Mouse (Mus musculus): Measurements from ENCODE around the gene Asb18. TPM values are rescaled to one million over a fixed set of nuclear protein-coding genes. Genes with fewer than 3 reads are reported as not detected.

Asb18 gene
- polyA plus RNA-seq, 1 experiment = not detected

DNA sequence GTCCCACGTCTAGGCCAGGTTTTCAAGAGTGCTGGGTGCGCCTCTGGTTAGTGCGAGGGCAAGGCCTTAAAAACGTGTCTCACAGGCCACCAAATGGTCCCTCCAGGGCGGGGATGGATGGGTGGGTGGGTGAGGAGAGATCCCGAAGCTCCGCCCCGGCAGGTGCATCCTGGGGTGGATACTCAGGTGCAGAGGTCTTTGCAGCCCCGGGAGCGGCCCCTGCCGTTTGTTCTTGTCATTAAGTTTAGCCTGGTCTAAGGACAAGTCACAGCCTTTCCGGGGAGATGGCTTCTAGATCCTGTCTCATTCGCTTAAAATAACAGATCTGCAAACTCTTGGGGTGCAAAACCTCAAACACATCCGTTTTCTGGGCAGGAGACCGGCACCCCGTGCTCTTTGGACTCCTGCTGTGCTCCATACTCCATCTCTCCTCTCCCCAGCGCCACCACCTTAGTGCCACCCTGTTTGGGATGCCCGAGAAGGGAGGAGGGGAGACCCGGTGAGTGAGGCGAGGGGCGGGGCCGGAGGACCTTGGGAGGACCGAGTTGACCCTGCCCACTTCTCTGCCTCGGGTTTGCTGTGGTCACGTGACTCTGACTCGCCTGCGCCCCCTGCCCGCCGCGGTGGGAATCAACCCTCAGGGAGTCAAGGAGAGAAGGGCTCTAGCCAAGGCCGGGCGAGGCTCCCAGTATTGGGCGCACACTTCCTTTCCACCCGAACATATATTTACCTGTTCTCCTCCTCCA, 74.3 kb downstream of the Asb18 start:
- 5% methylated on average over 34 of the region's 34 CpGs for WGBS
- peaks cover 61% of the 10 kb centered on the region for H3K27me3 ChIP-seq (ENCODE audit: control insufficient read depth, insufficient read depth, low read length)
- no peak overlapping the region for H3K27ac ChIP-seq (ENCODE audit: insufficient read depth, low read depth, low read length)
- TF ChIP-seq CTCF (IDR thresholded peaks at IDR 0.05; ENCODE audit: extremely low read depth, insufficient read length, insufficient replicate concordance, low read depth, low read length) (peak; percentile 44; the same call in 1 of the 2 replicates), POLR2A (IDR thresholded peaks at IDR 0.05; ENCODE audit: low read depth, low read length) (no peak)
- peaks cover 3% of the 10 kb centered on the region for H3K4me1 ChIP-seq (ENCODE audit: control insufficient read depth, insufficient read depth, insufficient read length, low read length)
- peak overlapping the region; percentile 28 for H3K4me3 ChIP-seq (ENCODE audit: low read depth, low read length)
- no peaks in the 10 kb centered on the region for H3K36me3 ChIP-seq (ENCODE audit: control insufficient read depth, insufficient read depth, low read length)

DNA sequence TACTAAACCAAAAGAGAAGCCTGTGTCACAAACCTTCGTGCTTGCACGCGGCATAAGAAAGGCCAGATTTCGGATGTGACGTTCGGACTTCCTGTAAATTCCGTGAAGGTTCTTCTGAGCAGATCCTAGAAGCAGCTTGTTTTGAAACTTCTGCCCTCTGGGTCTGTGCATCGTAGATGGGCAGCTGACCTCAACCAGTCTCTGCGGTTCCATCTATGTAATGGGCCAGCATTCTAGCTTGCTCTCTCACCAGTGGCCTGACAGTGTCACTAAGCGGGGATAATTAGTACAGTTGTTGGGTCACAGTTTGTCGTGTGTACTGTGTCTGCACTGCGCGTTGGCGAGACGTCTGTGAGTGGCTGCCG, 74.9 kb downstream of the Asb18 start:
- H3K4me1 ChIP-seq (ENCODE audit: control insufficient read depth, insufficient read depth, insufficient read length, low read length) = peaks cover 3% of the 10 kb centered on the region
- peaks cover 65% of the 10 kb centered on the region for H3K27me3 ChIP-seq (ENCODE audit: control insufficient read depth, insufficient read depth, low read length)
- no peak for TF ChIP-seq POLR2A (IDR thresholded peaks at IDR 0.05; ENCODE audit: low read depth, low read length)
- TF ChIP-seq CTCF (IDR thresholded peaks at IDR 0.05; ENCODE audit: extremely low read depth, insufficient read length, insufficient replicate concordance, low read depth, low read length) = no peak
- 38% methylated on average over 16 of the region's 16 CpGs for WGBS
- no peak overlapping the region for H3K4me3 ChIP-seq (ENCODE audit: low read depth, low read length)
- no peaks in the 10 kb centered on the region for H3K36me3 ChIP-seq (ENCODE audit: control insufficient read depth, insufficient read depth, low read length)
- no peak overlapping the region for H3K27ac ChIP-seq (ENCODE audit: insufficient read depth, low read depth, low read length)

DNA sequence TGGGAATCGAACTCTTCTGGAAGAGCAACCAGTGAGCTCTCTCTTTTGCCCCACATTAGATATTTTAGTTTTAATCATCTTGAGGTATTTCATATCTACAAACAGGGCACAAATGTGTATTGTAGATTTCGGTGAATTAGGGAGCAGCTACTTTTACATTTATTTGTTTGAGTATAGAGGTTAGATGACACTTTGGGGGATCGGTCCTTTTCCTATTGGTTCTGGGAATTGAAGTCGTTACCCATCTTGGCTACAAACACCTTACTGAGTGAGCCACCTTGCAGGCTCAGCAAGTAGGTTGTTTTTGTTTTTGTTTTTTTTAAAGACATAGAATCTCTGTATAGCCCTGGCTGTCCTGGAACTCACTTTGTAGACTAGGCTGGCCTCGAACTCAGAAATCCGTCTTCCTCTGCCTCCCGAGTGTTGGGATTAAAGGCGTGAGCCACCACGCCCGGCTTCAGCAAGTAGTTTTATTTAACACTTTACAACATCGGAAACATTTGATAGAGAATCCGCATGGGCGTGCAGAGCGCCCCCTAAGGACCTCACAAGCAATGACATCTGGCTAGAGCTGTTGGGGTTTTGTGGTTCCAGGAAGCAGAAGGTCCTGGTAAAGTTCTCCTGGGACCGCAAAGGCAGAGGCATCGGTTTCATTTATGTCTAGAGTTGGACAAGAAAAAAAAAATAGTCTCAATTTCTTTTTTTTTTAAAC, 75.4 kb downstream of the Asb18 start:
- Histone ChIP-seq H3K27ac (ENCODE audit: insufficient read depth, low read depth, low read length) (no peak overlapping the region), H3K36me3 (ENCODE audit: control insufficient read depth, insufficient read depth, low read length) (no peaks in the 10 kb centered on the region), H3K27me3 (ENCODE audit: control insufficient read depth, insufficient read depth, low read length) (peaks cover 69% of the 10 kb centered on the region), H3K4me3 (ENCODE audit: low read depth, low read length) (no peak overlapping the region), H3K4me1 (ENCODE audit: control insufficient read depth, insufficient read depth, insufficient read length, low read length) (peaks cover 3% of the 10 kb centered on the region)
- WGBS = 29% methylated on average over 16 of the region's 16 CpGs
- TF ChIP-seq POLR2A (IDR thresholded peaks at IDR 0.05; ENCODE audit: low read depth, low read length) (no peak), CTCF (IDR thresholded peaks at IDR 0.05; ENCODE audit: extremely low read depth, insufficient read length, insufficient replicate concordance, low read depth, low read length) (peak; percentile 35; the same call in 1 of the 2 replicates)

DNA sequence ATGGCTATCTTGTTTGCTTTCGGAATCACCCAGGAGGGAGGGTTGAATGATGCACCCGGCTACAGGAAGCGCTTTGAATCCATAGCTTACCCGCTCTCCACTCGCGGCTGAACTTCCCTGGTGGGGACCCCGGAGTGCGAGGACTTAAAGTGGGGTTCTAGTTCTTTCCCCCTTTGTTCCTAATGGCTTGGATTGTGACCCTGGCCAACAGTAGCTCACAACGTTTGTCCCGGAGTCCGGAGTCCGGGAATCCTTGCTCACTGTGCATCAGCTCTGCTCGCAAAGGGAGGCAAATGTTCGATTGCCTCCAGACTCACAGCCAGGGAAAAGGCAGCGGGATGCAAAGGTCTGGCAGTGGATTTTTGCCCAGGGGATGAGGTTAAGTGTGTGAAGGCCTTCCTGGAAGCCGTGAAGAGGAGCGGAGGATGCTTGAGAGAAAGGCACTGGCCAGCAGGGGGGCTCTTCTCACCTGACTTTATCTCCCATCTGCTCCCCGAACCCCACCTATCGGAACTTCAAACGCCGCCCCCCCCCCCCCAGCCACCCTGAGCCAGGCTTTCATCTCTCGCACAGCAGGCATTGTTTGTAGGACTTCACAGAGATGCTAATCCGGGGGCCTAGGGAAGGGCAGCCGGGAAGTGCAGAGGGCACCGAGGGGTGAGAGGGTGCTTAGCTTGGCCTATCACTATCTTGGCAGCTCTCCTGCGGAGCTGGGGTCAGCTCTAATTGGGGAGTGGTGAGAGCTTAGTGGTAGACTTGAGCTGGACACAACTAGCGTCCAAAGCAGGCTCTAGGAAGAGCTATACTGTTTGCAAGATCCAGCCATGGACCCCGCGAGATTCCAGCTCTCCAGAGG, 78.7 kb downstream of the Asb18 start:
- H3K27ac ChIP-seq (ENCODE audit: insufficient read depth, low read depth, low read length) = no peak overlapping the region
- no peaks in the 10 kb centered on the region for H3K36me3 ChIP-seq (ENCODE audit: control insufficient read depth, insufficient read depth, low read length)
- TF ChIP-seq CTCF (IDR thresholded peaks at IDR 0.05; ENCODE audit: extremely low read depth, insufficient read length, insufficient replicate concordance, low read depth, low read length) (no peak), POLR2A (IDR thresholded peaks at IDR 0.05; ENCODE audit: low read depth, low read length) (no peak)
- no peak overlapping the region for H3K4me3 ChIP-seq (ENCODE audit: low read depth, low read length)
- H3K27me3 ChIP-seq (ENCODE audit: control insufficient read depth, insufficient read depth, low read length) = peaks cover 75% of the 10 kb centered on the region
- 10% methylated on average over 29 of the region's 29 CpGs for WGBS
- peaks cover 6% of the 10 kb centered on the region for H3K4me1 ChIP-seq (ENCODE audit: control insufficient read depth, insufficient read depth, insufficient read length, low read length)

DNA sequence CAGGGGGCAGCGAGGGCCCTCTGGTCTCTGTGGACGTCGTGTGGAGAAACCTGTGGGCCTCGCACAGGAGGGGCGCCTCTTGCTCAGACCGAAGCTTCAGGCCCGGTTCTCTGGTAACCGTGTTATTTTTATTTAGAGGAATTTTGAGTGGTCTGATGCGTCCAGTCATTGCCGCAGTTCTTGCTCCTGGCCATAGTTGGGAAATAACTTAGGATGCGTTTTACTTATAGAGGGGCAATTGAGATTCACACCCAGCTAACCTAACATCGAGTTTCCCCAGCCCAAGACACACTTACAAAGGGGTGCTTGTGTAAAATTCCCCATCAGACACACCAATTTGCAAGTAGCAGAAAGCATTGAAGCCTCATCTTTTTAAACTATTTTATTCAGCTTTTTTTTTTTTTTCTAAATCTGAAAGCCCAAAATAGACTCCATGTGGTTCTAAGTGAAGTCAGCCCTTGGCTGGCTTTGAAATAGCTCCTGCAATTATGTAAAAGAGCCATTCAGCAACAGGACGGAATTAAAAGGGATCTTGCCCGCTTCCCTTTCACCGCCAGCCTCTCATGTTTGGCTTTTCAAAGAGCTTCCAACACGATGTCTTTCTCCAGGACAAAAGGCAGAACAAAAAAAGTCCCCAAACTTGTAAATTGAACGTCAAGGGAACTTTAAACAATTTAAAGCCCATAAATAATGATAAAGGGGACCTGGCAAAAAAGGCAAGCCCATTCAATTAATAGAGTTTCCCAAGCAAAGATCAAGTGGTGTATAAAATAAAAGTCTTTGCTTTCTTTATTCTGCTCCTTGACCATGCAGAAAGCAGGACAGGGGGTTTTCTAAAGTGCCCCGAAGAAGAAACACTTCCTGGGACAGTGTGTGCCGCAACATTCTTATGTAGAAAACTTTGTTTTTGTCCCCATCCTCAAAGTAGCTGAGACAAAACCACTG, 79.9 kb downstream of the Asb18 start:
- TF ChIP-seq CTCF (IDR thresholded peaks at IDR 0.05; ENCODE audit: extremely low read depth, insufficient read length, insufficient replicate concordance, low read depth, low read length) = no peak
- TF ChIP-seq POLR2A (IDR thresholded peaks at IDR 0.05; ENCODE audit: low read depth, low read length) = no peak
- no peak overlapping the region for H3K27ac ChIP-seq (ENCODE audit: insufficient read depth, low read depth, low read length)
- H3K27me3 ChIP-seq (ENCODE audit: control insufficient read depth, insufficient read depth, low read length) = peaks cover 78% of the 10 kb centered on the region
- no peak overlapping the region for H3K4me3 ChIP-seq (ENCODE audit: low read depth, low read length)
- WGBS = 25% methylated on average over 19 of the region's 19 CpGs
- no peaks in the 10 kb centered on the region for H3K36me3 ChIP-seq (ENCODE audit: control insufficient read depth, insufficient read depth, low read length)
- peaks cover 7% of the 10 kb centered on the region; the same call in 1 of the 2 replicates for H3K4me1 ChIP-seq (ENCODE audit: control insufficient read depth, insufficient read depth, insufficient read length, low read length)

DNA sequence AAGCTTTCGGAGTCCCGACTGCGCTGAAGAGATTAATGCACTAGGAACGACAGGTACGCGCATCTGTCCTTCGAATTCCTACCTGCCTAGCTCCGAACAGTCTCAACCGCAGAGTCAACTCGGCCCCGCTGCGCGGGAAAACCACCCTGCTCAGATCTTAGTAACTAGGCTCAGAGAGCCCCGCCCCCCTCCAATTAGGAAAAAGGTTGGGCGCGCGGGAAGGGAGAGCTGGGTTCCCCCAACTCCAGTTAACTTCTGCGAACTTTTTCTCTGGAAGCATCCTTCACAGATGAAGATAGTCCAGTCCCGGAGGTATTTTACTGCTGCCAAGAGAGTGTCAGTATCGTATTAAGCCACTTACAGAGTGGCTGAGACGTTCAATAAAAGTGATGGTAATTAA, 80.7 kb downstream of the Asb18 start:
- TF ChIP-seq POLR2A (IDR thresholded peaks at IDR 0.05; ENCODE audit: low read depth, low read length) = no peak
- peaks cover 80% of the 10 kb centered on the region for H3K27me3 ChIP-seq (ENCODE audit: control insufficient read depth, insufficient read depth, low read length)
- no peak overlapping the region for H3K27ac ChIP-seq (ENCODE audit: insufficient read depth, low read depth, low read length)
- 16% methylated on average over 21 of the region's 21 CpGs for WGBS
- peaks cover 7% of the 10 kb centered on the region; the same call in 1 of the 2 replicates for H3K4me1 ChIP-seq (ENCODE audit: control insufficient read depth, insufficient read depth, insufficient read length, low read length)
- H3K36me3 ChIP-seq (ENCODE audit: control insufficient read depth, insufficient read depth, low read length) = no peaks in the 10 kb centered on the region
- no peak overlapping the region for H3K4me3 ChIP-seq (ENCODE audit: low read depth, low read length)
